Mouse (Mus musculus) heart, adult 9 months (tissue): ENCODE measurements around the gene Psap.

Experiments
- DNase-seq, 2 experiments: peaks; one replicate each; pipeline ENCODE4 v3.0.0; 2022; ENCODE audit warnings: low spot score in 2 of 2

The Psap gene

DNA sequence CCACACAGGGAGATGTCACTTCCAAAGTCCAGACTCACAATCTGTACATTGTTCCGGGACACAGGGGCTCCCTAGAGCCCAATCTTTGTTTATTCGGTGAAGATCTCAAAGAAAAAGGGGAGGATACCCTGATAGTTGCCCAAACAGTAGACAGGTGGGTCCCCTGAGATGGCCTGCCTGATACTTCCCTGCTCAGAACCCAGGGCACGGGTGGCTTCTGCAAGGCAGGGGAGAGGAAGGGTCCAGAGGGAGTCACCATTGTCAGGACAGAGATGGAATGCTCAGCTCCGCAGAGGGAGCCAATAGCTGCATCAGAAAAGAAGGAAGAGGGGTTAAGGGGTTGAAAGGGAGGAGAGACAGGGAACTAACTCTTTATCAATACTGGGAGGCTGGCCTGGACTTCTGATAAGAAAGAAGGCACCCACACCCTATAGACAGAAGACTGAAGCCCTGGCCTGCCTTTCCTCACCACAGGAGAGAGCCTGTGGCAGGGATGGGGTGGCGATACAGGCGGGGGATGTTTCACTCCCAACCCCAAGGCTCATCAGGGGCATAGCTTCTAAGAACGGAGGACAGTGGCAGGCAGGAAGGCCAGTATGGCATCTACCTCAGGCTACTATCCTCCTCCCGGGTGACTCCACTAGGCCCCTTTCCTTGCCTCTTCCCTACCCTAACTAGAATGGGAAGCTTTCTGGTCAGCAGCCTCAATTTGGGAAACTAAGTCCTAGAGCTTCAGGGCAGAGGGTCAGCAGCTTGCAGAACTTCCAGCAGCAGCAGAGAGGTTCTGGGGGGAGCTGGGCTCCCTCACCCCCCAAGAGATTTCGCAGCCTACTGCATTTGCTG, 70.6 kb downstream of the Psap start:
- DNase-seq: no peak

DNA sequence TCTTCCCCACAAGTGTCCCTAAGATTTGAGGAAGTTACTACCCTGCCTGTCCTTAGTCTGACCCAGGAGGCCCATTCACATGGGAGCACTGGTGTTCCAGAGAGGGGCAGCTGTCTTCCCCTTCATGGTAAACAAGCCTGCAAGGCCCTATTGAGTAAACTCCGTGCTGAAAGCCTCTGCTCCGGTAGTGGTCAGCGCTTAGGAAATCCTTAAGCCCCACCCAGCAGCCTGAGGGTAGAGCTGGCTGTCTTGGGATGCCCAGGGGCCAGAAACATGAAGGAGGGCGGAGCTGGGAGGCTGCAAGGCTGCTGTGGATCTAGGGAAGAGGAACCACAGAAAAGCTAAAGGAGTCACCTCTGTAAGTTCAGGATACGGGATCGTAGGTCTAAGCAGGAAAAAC, 71.6 kb downstream of the Psap start:
- DNase-seq: peak; percentile 82 to 89

DNA sequence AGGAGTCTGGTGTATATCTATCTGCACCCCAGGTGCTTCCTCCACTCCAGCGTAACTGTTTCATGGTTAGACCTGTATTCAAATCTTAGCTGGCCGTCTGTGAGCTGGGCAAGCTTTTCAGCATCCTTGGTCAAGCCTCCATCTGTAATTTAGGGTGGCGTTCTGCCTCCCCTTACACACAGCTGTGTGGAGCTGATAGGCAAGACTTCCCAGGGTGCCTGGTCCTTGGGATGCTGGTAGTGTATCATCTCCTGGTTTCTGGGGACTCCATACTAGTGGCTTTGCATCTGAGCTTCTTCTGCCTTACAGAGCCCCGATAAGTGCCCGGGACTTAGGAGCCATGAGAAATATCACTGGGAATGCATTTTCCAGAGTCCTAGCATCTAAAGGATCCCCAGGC, 72.2 kb downstream of the Psap start:
- DNase-seq: no peak

DNA sequence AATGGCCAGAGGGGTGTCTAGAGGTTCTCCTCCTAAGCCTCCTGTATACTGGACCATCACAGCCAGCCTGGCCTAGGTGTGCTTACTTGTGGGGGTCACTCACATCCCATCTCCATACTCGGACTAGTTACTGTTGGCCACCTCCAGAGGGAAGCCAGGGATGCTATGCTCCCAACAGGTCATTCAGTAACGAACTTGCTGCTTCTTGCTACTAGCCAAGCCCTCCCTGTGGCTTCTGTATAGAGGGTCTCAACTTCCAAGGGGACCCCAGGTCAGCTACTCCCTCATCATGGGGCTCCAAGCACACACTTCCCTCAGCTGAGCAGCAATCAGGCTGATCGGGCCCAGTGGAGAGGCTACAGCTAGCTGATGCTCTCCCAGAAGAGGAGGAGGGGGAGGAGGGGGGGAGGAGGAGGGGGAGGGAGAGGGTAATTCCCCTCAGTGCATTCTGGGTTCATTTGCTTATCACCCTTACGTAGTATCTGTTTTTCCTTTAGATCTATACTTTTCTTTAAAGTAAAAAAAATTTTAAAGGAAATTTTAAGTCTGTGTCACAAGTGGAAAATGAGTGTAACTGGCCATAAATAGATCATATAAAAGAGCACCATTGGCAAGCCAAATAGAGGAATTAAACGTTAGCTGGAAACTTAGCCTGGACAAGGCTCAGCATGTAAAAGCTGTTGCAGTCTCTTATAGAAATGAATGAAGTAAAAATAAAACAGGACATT, 72.8 kb downstream of the Psap start:
- no peak for DNase-seq

DNA sequence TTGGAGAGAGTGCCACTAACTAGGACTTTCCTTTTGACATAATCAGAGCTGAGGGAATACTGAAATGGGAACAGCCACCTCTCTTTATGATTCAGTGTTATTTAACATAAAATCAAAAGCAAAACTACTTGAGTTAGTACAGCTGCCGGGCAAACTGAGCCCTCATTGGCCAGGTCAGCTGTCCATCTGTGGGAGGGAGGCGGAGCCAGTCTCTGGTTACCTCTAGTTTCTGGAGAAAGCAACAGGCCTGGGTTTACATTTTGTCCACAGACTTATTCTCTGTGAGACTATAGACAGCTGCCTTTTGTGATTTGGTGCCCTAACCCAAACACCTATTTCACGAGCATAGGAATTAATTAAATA, 73.4 kb downstream of the Psap start:
- DNase-seq: peak; percentile 88 to 92

DNA sequence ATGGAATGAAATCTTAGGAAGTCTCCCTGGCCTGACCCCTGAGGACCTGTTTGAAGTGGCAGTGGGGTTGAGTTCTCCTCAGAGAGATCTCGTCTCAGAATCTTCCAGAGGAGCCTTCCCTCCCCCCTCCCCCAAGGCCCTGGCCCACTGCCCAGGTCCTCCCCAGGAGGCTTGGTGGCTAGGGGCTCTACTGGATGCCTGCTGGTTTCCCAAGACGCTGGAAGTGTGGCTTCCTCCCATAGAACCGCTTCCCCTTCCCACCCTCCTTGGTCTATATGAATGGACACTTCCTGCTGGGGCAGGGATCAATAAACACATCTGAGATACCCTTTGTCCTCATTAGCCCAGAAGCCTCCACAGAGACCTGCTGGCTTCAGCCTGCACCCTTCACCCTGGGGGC, 73.8 kb downstream of the Psap start:
- DNase-seq: no peak

DNA sequence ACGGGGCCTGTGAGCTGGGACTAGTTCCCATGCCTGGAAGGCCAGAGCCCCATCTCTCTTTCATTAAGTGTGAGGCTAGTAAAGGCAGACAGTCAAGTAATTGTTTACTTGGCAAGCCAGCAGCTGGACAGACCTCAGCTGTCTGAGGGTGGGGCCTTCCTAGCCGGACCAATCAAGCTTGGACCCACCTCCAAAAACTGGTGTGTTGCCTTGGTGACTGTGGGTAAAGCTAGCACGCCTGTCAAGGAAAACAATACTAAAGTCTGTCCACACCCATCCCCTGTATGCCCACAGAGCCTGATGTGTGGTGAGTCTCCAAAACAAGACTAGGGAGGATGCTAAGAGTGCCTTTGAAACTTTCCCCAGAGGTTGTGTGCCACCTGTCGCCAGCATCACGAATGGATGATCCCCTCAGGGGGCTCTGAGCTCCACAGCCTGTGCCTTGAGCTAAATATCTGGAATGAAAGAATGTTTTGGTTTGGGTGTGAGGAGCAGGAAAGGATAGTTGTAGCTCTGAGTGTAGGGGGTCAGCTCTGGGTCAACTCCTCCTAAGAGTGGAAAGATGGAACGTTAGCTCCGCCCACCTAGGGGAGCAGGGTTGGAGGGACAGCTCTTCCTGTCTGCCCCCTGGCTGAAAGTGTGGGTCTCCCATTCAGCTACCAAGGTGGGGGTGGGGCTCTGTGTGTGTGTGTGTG, 74.5 kb downstream of the Psap start:
- peak; percentile 90 to 94 for DNase-seq
